Mouse (Mus musculus) G1E (cell line): Measurements from ENCODE around the gene Ccdc13. TPM values are rescaled to one million over a fixed set of nuclear protein-coding genes. Genes with fewer than 3 reads are reported as not detected.

ENCODE experiments used
- ATAC-seq: 2 replicates; pipeline ENCODE4 v1.8.0; 2016; ENCODE audit warnings: mild to moderate bottlenecking; ENCODE audit not compliant: insufficient number of reproducible peaks, poor library complexity, low FRiP score, severe bottlenecking; ENCODE audit errors: extremely low read depth
- DNase-seq: peaks from one replicate; pipeline ENCODE4 v3.0.0; 2012; ENCODE audit warnings: low spot score
- H3K27me3 ChIP-seq: 2 replicates; pipeline ENCODE4 v1.6.1; 2012; ENCODE audit warnings: mild to moderate bottlenecking, low read length, inconsistent platforms; ENCODE audit not compliant: insufficient read depth
- H3K36me3 ChIP-seq: replicated peaks from 2 replicates; pipeline ENCODE3; 2012; ENCODE audit warnings: mild to moderate bottlenecking, inconsistent platforms
- H3K4me1 ChIP-seq: 2 replicates; pipeline ENCODE4 v1.6.1; 2012; ENCODE audit warnings: low read depth, low read length, inconsistent platforms, mixed read lengths; ENCODE audit not compliant: insufficient read depth
- H3K4me3 ChIP-seq: 2 replicates; pipeline ENCODE4 v1.5.1; 2012; ENCODE audit warnings: low read depth, mild to moderate bottlenecking, inconsistent platforms, low read length, moderate library complexity, mixed read lengths
- H3K9me3 ChIP-seq: replicated peaks from 2 replicates; pipeline ENCODE4 v1.6.1; 2012; ENCODE audit warnings: inconsistent platforms
- CTCF ChIP-seq: IDR thresholded peaks from 2 replicates; pipeline ENCODE4 v1.5.1; 2012; ENCODE audit warnings: low read depth, low read length, inconsistent platforms, mixed read lengths
- GATA1 ChIP-seq: IDR thresholded peaks from 2 replicates; pipeline ENCODE4 v1.6.1; 2012; ENCODE audit warnings: borderline replicate concordance, low read length, inconsistent platforms, mixed read lengths
- GATA2 ChIP-seq: IDR thresholded peaks from 2 replicates; pipeline ENCODE4 v1.6.1; 2012; ENCODE audit warnings: low read depth, low read length, inconsistent platforms, borderline replicate concordance
- POLR2AphosphoS5 ChIP-seq: IDR thresholded peaks from 2 replicates; pipeline ENCODE4 v1.6.1; 2012; ENCODE audit warnings: low read depth, low read length, inconsistent platforms; ENCODE audit not compliant: insufficient replicate concordance
- TAL1 ChIP-seq: conservative IDR thresholded peaks from 2 replicates; pipeline ENCODE4 v1.6.1; 2012; ENCODE audit warnings: low read depth, low read length, inconsistent platforms, mixed read lengths
- polyA plus RNA-seq: library from polyadenylated mRNA; stranded (reverse); fragments of >175 nt; gene quantifications from 2 replicates; pipeline ENCODE4 v1.2.3, GENCODE M21; 2012
- total RNA-seq, 2 experiments: library from RNA; stranded (forward) in 1 of 2; stranded (reverse) in 1 of 2; fragments of 200-1000 nt in 1 of 2; fragments of >200 nt in 1 of 2; fragmentation: Nextera tagmentation in 1 of 2; gene quantifications; 2 replicates each; pipeline ENCODE4 v1.2.3; 2014 to 2017

The Ccdc13 gene
- total and polyA plus RNA-seq, 3 experiments, result 0.09 to 0.33 TPM; not detected in 1

DNA sequence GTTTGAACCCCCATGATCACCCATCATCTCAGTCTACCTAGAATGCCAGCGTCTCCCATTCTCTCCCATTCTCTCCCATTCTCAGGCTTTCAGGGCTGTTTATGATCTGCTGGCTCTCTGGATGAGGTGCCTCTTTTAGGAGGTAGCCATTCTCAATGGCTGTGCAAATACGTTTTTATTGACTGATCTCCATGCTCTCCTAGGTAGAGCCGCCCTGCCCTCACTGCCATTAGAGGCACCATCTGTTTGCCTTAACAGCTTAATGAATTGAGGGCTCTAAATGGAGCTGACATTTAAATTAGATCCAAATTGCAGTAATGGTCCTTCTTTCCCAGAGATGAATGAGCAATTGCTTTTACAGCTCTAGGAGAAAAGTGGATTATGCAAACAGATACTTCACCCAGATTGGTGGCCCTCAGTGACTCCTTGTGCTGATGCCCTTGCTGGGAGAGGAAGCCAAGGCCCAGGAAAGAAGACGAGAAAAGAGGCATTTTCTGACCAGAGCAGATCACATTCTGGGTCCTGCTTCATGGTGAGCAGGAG, 30.8 kb upstream of the Ccdc13 start:
- ATAC-seq (no peak), DNase-seq (no peak)
- peaks cover 3% of the 10 kb centered on the region; the same call in 1 of the 2 replicates for H3K4me1 ChIP-seq
- no peak overlapping the region for H3K4me3 ChIP-seq
- H3K27me3 ChIP-seq, result peaks cover 37% of the 10 kb centered on the region
- no peaks in the 10 kb centered on the region for H3K36me3 ChIP-seq
- no peaks in the 10 kb centered on the region for H3K9me3 ChIP-seq
- TF ChIP-seq TAL1, result no peak
- TF ChIP-seq GATA2, result no peak
- TF ChIP-seq GATA1, result no peak
- TF ChIP-seq POLR2AphosphoS5, result no peak
- TF ChIP-seq CTCF, result no peak

DNA sequence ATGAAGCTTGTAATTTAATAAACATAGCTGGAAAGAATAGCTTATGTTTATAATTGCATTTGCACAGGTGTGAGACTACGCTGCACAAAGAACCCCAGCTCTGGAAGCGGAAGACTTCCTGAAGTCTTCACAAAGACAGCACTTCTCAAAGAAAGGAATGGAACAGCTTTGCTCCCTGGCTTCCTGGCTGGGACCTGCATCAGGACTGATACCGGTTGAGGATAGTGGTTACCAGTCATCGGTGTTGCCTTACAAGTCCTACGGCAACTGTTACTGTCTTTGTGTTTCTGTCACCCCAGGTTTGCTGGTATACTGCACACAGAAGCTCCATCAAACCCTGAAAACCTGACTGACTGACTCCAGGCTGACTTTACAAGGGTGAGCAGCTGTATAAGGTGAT, 30.2 kb upstream of the Ccdc13 start:
- no peak overlapping the region for H3K4me3 ChIP-seq
- no peak for ATAC-seq

DNA sequence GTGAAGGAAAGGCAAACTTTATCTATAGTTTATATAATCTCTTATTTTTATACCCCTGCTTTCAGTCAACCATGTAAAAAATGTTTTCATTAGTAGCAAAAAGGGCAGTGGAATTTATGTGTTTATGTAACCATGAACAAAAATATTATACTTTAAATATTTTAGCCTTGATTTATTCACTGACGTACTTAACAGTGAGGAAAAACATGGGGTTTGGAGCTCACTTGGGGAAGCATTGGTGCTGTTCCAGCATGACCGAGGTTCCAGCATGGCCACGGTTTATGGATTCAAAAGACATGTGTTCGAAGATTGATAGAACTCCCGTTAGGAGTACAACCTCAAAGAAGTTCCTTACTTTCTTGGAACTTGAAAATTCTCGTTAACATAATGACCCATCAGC, 29.0 kb upstream of the Ccdc13 start:
- Histone ChIP-seq H3K4me1 (peaks cover 3% of the 10 kb centered on the region; the same call in 1 of the 2 replicates), H3K9me3 (no peaks in the 10 kb centered on the region), H3K27me3 (peaks cover 37% of the 10 kb centered on the region), H3K4me3 (no peak overlapping the region), H3K36me3 (no peaks in the 10 kb centered on the region)
- DNase-seq, result no peak
- no peak for TF ChIP-seq GATA2
- TF ChIP-seq TAL1, result no peak
- no peak for TF ChIP-seq GATA1
- TF ChIP-seq POLR2AphosphoS5, result no peak
- TF ChIP-seq CTCF, result no peak
- no peak for ATAC-seq

More for the DNA sequence above, 30.2 kb upstream of the Ccdc13 start:
- Histone ChIP-seq H3K9me3 (no peaks in the 10 kb centered on the region), H3K4me1 (peaks cover 3% of the 10 kb centered on the region; the same call in 1 of the 2 replicates), H3K27me3 (peaks cover 37% of the 10 kb centered on the region), H3K36me3 (no peaks in the 10 kb centered on the region)
- DNase-seq, result no peak
- no peak for TF ChIP-seq GATA1
- TF ChIP-seq POLR2AphosphoS5, result no peak
- no peak for TF ChIP-seq TAL1
- no peak for TF ChIP-seq GATA2
- TF ChIP-seq CTCF, result no peak

DNA sequence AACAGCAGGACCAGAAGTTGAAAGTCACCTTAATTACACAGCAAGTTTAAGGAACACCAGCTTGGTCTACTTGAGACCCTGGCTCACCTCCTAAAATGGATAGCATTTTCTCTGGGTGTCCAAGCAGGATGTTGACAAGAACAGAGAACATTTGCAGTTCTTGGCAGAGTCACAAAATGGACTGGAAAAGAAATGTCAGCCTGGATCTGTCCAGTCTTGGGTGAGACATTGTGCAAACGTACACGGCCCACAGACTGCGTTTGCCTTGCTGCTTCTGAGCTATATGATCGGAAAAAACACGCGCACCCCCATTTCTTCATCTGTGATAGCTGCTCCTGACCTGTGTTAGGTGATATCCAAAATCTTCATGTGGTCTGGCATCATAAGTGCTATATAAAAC, 28.4 kb upstream of the Ccdc13 start:
- no peak for TF ChIP-seq GATA1
- no peak for TF ChIP-seq GATA2
- no peak for TF ChIP-seq TAL1
- TF ChIP-seq POLR2AphosphoS5, result no peak
- no peak for TF ChIP-seq CTCF
- no peaks in the 10 kb centered on the region for H3K9me3 ChIP-seq
- no peak for ATAC-seq
- H3K4me3 ChIP-seq, result no peak overlapping the region
- peaks cover 37% of the 10 kb centered on the region for H3K27me3 ChIP-seq
- peaks cover 3% of the 10 kb centered on the region; the same call in 1 of the 2 replicates for H3K4me1 ChIP-seq
- H3K36me3 ChIP-seq, result no peaks in the 10 kb centered on the region
- DNase-seq, result no peak

- no peaks in the 10 kb centered on the region for H3K9me3 ChIP-seq
- DNase-seq, result no peak
- peaks cover 12% of the 10 kb centered on the region for H3K4me1 ChIP-seq
- H3K4me3 ChIP-seq, result no peak overlapping the region
- no peak for ATAC-seq
- no peaks in the 10 kb centered on the region for H3K36me3 ChIP-seq
- TF ChIP-seq POLR2AphosphoS5, result no peak
- TF ChIP-seq TAL1, result no peak
- TF ChIP-seq CTCF, result no peak
- TF ChIP-seq GATA2, result no peak
- no peak for TF ChIP-seq GATA1
- H3K27me3 ChIP-seq, result peaks cover 27% of the 10 kb centered on the region; the same call in 1 of the 2 replicates
Measured at GRCm38 (mm10) chr9:121865425-121866008, 26.3 kb upstream of the Ccdc13 start.

GRCm38 (mm10) chr9:121864837-121865236, 25.6 kb upstream of the Ccdc13 start:
- Histone ChIP-seq H3K4me1 (peaks cover 15% of the 10 kb centered on the region), H3K9me3 (no peaks in the 10 kb centered on the region), H3K4me3 (no peak overlapping the region), H3K27me3 (peaks cover 27% of the 10 kb centered on the region; the same call in 1 of the 2 replicates), H3K36me3 (peaks cover 3% of the 10 kb centered on the region)
- DNase-seq (no peak), ATAC-seq (no peak)
- no peak for TF ChIP-seq TAL1
- TF ChIP-seq CTCF, result no peak
- TF ChIP-seq GATA1, result no peak
- TF ChIP-seq GATA2, result no peak
- TF ChIP-seq POLR2AphosphoS5, result no peak
